Mouse (Mus musculus): ENCODE measurements around the gene Hoxa11.
A peak's percentile ranks its signal among the peaks of the same experiment; 100 is the strongest.

Gene Hoxa11

DNA sequence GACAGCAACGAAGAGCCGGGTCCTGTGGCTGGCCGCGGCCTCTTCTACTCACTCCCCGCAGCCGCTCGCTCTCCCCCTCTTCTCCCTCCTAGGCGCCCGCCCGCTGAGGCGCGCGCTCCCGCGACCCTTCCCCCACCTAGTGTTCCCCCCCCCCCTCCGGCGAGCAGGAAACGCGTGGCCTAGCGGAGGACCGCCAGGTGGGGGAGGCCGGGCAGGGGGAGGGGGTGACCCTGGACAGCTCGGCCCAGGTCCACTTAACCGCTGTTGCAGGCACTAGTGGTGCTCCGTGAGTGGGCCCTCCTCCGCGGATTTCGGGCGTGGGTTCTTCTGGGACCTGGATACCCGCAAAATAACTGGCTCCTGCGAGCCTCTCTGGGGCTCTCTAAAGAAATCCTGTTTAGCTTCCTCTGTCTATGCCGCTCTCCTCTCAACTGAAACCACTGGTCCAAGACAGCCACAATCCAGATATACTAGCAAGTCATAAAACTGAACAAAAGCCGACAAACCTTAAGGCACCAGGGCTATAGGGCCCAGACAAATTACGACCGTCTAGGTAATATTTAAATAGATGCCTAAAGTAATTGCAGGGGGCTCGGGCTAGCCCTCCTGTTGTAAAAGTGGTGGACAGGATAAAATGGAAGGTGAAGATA, 15.0 kb downstream of the Hoxa11 start, which contains the start of gene Hoxa9:
Hoxa9 (minus strand) TSS at position 574 of the 650 bp plus-strand sequence.
- H3K4me3 ChIP-seq (replicated peaks; ENCODE audit: low read length) = peak within 1 kb of the TSS; percentile 39
- H3K27me3 ChIP-seq (ENCODE audit: insufficient read depth, low read length) = peaks cover 96% of the 10 kb centered on the region
- TF ChIP-seq CTCF (conservative IDR thresholded peaks at IDR 0.05; ENCODE audit: low read length) (no peak), POU5F1 (IDR thresholded peaks at IDR 0.05; ENCODE audit: borderline replicate concordance, low read length) (no peak), NANOG (IDR thresholded peaks at IDR 0.05; ENCODE audit: borderline replicate concordance, low read length) (no peak)
- peaks cover 59% of the 10 kb centered on the region for H3K4me1 ChIP-seq (replicated peaks; ENCODE audit: low read depth, low read length)
- H3K9me3 ChIP-seq (ENCODE audit: low read length) = no peaks in the 10 kb centered on the region
- no peaks in the 10 kb centered on the region for H3K36me3 ChIP-seq (ENCODE audit: insufficient read depth, low read length)

DNA sequence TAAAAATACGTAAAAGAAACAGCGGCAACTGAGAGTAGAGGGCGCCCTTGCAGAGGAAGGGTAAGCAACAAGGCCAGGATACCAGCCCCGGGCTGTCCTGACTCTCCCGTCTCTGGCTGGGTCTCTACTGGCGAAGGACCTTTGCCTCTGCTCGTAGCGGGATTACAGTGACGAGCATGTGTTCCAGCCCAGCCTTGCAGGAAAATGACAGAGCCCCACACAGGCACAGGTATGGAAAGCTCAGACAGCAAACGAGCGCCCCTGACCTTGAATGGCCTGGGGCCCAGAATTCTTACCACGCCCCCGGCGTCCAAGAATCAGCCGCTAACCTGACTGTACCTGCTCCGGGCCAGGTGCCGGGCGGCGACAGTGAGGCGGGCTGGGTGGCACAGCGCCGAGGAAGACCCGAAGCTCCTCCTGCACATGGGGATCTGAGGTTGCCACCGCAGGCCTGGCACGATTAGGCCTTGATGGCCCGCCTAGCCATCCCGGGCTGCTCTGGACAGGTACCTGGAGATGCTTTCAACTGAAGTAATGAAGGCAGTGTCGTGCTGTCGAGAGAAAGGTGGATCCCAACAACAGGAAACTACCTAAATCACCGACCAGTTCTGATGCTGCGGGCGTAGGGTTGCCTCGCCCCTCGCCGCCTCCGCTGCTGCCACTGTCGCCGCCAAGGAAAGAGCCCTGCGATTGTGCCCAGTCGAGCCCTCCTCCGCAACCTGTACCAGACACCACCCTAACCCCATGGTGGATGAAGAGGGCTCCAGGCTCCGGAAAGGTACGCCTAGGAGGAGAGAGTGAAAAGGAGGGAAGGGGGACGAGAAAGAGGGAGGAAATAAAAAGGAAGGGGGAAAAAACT, 15.8 kb downstream of the Hoxa11 start:
- Histone ChIP-seq H3K36me3 (ENCODE audit: insufficient read depth, low read length) (no peaks in the 10 kb centered on the region), H3K4me1 (replicated peaks; ENCODE audit: low read depth, low read length) (peaks cover 63% of the 10 kb centered on the region), H3K4me3 (replicated peaks; ENCODE audit: low read length) (peak overlapping the region; percentile 39), H3K9me3 (ENCODE audit: low read length) (no peaks in the 10 kb centered on the region), H3K27me3 (ENCODE audit: insufficient read depth, low read length) (peaks cover 96% of the 10 kb centered on the region)
- TF ChIP-seq CTCF (conservative IDR thresholded peaks at IDR 0.05; ENCODE audit: low read length) (no peak), POU5F1 (IDR thresholded peaks at IDR 0.05; ENCODE audit: borderline replicate concordance, low read length) (peak; percentile 10; the same call in 1 of the 2 replicates)

DNA sequence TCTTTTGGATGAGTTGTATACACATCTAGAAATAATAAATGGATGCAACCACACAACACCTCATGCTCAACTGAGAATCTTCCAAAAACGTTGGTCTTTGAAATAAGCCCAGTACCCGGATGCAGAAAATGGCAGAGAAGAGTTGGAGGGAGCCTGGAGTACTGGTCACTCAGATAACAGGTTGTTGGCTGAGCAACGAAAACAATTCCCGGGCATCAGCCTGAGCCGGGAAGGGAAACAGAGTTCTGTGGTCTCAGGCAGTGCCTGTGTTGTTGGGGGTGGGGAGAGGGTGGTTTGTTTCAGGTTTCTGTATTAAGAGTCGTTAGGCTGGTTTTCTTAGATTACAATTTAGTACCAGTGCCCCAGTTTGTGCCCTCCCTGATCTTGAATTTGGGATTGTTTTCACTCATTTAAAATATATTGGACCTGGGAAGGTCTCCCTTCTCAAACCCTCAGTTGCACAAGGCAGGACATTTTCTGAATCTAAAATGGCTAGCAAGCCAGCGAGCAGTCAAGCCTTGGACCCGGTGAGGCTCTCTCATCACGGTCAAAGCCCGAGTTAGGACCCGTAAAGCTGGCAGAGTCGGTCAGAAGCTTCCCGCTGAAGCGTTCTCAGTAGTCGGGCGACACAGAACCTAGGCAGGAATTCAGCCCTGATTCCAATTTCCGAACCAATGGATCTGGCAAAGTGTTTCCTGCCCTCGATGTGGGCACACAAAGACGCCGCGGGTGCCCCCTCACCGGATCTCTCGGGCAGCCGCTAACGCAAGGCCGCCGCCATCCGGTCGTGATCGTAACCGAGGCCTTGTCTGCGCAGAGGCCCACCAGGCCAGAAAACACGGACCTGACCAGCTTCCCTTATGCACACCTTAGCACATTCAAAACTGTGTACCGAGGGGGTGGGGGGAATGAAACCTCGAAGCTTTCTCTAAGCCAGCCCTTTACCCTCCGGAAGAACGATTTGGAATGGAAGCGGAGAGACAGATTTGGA, 16.8 kb downstream of the Hoxa11 start:
- H3K27me3 ChIP-seq (ENCODE audit: insufficient read depth, low read length) = peaks cover 96% of the 10 kb centered on the region
- no peaks in the 10 kb centered on the region for H3K9me3 ChIP-seq (ENCODE audit: low read length)
- H3K36me3 ChIP-seq (ENCODE audit: insufficient read depth, low read length) = no peaks in the 10 kb centered on the region
- no peak for TF ChIP-seq CTCF (conservative IDR thresholded peaks at IDR 0.05; ENCODE audit: low read length)
- TF ChIP-seq POU5F1 (IDR thresholded peaks at IDR 0.05; ENCODE audit: borderline replicate concordance, low read length) = no peak
- no peak for TF ChIP-seq NANOG (IDR thresholded peaks at IDR 0.05; ENCODE audit: borderline replicate concordance, low read length)
- peaks cover 68% of the 10 kb centered on the region for H3K4me1 ChIP-seq (replicated peaks; ENCODE audit: low read depth, low read length)
- H3K4me3 ChIP-seq (replicated peaks; ENCODE audit: low read length) = peak overlapping the region; percentile 30; the same call in 1 of the 2 replicates

DNA sequence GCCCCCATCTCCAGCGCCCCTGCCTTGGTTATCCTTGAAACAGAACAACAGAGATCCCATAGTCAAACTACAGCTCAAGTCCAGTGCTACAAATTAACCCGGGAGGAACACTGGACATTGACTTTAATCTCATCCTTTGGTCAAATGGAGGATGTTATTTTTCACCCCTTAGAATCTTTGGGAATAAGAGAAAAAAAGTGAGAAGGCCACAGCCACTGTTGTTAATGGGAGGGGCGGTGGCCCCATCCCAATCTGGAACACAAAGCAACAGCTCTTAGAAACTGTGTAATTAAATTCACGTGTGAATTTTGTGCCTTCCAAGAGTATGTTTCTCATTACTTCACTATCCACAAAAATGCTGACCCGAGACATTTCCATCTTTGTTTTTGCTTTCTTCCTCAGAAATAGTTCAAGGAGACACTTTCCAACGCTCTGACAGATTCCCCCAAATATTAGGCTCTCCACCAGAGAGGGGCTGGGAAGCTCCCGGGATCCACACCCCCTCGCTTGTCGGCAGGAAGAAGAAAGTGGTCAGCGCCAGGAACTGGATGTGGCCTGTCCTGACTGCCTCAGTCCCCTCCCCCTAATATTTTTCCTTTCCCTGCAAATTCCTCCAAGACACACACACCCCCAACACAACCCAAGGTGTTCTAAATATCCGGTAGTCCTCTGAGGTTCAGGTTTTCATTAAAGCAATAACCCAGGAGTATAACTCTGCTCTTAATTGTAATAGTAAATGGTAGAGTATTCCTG, 18.0 kb downstream of the Hoxa11 start:
- TF ChIP-seq CTCF (conservative IDR thresholded peaks at IDR 0.05; ENCODE audit: low read length) (no peak), POU5F1 (IDR thresholded peaks at IDR 0.05; ENCODE audit: borderline replicate concordance, low read length) (no peak), NANOG (IDR thresholded peaks at IDR 0.05; ENCODE audit: borderline replicate concordance, low read length) (no peak)
- no peaks in the 10 kb centered on the region for H3K9me3 ChIP-seq (ENCODE audit: low read length)
- H3K36me3 ChIP-seq (ENCODE audit: insufficient read depth, low read length) = no peaks in the 10 kb centered on the region
- H3K4me3 ChIP-seq (replicated peaks; ENCODE audit: low read length) = no peak overlapping the region
- H3K27me3 ChIP-seq (ENCODE audit: insufficient read depth, low read length) = peaks cover 96% of the 10 kb centered on the region
- peaks cover 56% of the 10 kb centered on the region for H3K4me1 ChIP-seq (replicated peaks; ENCODE audit: low read depth, low read length)

DNA sequence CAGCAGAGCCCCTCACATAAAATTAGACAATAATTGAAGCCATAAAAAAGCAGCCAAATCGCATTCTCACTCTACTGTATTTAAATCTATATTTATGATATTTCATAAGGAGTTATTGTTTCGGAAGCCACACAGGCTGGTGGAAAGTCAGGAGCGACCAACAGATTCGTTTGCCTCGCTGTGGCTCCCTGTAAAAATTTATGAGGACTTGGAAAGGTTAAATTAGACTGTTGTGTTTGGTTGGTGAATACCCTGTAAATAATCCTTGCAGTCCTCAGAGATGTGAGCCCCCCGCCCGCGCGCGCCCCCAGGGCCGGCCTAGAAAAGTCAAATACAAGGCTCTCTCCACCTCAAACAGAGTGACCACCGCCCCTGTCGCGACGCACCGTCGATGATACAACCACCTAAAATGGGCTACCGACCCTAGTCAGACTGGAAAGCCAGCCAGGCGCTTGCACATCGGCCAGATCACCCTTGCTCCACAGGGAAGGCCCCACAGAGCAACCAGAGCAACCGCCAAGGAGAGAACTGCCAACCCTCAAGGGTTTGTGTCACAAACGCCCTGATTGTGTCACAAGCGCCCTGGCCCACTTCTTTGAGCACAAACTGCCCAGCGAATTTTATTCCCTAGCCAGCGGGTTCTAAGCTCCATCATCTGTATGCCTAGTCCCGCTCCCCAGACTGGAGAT, 18.9 kb downstream of the Hoxa11 start:
- Histone ChIP-seq H3K4me1 (replicated peaks; ENCODE audit: low read depth, low read length) (peaks cover 55% of the 10 kb centered on the region), H3K9me3 (ENCODE audit: low read length) (no peaks in the 10 kb centered on the region), H3K36me3 (ENCODE audit: insufficient read depth, low read length) (no peaks in the 10 kb centered on the region), H3K4me3 (replicated peaks; ENCODE audit: low read length) (no peak overlapping the region), H3K27me3 (ENCODE audit: insufficient read depth, low read length) (peaks cover 96% of the 10 kb centered on the region)
- TF ChIP-seq POU5F1 (IDR thresholded peaks at IDR 0.05; ENCODE audit: borderline replicate concordance, low read length) (no peak), NANOG (IDR thresholded peaks at IDR 0.05; ENCODE audit: borderline replicate concordance, low read length) (no peak), CTCF (conservative IDR thresholded peaks at IDR 0.05; ENCODE audit: low read length) (no peak)

DNA sequence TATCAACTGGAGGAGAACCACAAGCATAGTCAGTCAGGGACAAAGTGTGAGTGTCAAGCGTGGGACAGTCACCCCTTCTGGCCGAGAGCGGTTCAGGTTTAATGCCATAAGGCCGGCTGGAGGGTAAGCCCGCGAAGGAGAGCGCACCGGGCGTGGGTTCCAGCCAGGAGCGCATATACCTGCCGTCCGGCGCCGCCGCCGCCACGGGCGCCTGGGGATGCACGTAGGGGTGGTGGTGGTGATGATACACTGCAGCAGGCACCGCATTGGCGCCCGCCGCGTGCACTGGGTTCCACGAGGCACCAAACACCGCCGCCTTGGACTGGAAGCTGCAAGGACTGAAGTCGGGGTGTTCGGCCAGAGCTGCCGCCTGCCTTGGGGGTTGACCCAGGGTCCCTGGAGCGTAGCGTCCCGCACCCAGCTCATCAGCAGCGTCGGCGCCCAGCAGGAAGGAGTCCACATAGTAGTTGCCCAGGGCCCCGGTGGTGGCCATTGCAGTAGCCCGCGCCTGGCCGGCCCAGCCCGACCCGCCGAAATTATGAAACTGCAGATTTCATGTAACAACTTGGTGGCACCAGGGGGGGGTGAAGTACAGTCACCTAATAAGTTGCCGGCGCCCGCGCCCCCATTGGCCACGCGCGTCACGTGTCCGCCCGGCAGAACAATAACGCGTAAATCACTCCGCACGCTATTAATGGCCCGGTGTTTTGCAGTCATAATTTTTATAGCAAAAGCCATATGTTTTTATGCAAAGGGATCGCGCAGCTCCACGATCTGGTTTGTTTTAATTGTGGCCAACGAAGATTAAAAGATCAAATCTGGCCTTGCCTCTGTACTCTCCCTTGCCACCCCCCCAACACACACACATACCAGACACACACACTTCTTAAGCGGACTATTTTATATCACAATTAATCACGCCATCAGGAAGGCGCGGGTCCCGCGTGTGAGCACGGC, 19.7 kb downstream of the Hoxa11 start:
- peaks cover 60% of the 10 kb centered on the region for H3K4me1 ChIP-seq (replicated peaks; ENCODE audit: low read depth, low read length)
- peak overlapping the region; percentile 71 for H3K4me3 ChIP-seq (replicated peaks; ENCODE audit: low read length)
- TF ChIP-seq POU5F1 (IDR thresholded peaks at IDR 0.05; ENCODE audit: borderline replicate concordance, low read length) (no peak), NANOG (IDR thresholded peaks at IDR 0.05; ENCODE audit: borderline replicate concordance, low read length) (no peak), CTCF (conservative IDR thresholded peaks at IDR 0.05; ENCODE audit: low read length) (no peak)
- H3K9me3 ChIP-seq (ENCODE audit: low read length) = no peaks in the 10 kb centered on the region
- no peaks in the 10 kb centered on the region for H3K36me3 ChIP-seq (ENCODE audit: insufficient read depth, low read length)
- peaks cover 98% of the 10 kb centered on the region for H3K27me3 ChIP-seq (ENCODE audit: insufficient read depth, low read length)

Data from E14TG2a.4 (cell line).